Comparison of ENCODE assay signal across 9 mouse cellular contexts in genomic region chr8:125935649-125936048, GRCm38 (mm10). TPM values are rescaled to one million over a fixed set of nuclear protein-coding genes. Genes with fewer than 3 reads are reported as not detected.
DNase-seq lines count a peak whose midpoint lies in the region; ATAC-seq and TF ChIP-seq lines count a peak whose summit lies in the region.
"Had no signal": no experiment of that assay in that cellular context is flagged by ENCODE, and none has a peak within 500 bp of the region (broad histone marks: within the 10 kb centered on the region; RNA-seq: fewer than 3 reads in every experiment).

No protein-coding gene starts in this region.

- no peak for ATAC-seq in forebrain, embryonic 14.5 days
- ATAC-seq in forebrain, embryonic 12.5 days (ENCODE audit: low FRiP score), result no peak
- ATAC-seq in liver, postnatal 0 days, result no peak

- DNase-seq in forebrain, embryonic 14.5 days (ENCODE audit: low spot score), result peak; percentile 76
- peak in 1 of 2 experiments; percentile 35 for DNase-seq in spleen, adult 2 months (ENCODE audit: low read depth in 1 of 2, low spot score in 2 of 2)
- no peak for DNase-seq in spleen, adult 12 weeks (ENCODE audit: low spot score)
- peak; percentile 82 to 86 for DNase-seq in cerebellum, postnatal 36 days
- peak; percentile 76 for DNase-seq in kidney, adult 9 months
- peak; percentile 61 for DNase-seq in liver, postnatal 0 days
- peak; percentile 70 for DNase-seq in right cerebral cortex, postnatal 4 days

- H3K9ac ChIP-seq in forebrain, embryonic 14.5 days (ENCODE audit: low read length), result no peak overlapping the region
- H3K9ac ChIP-seq in forebrain, embryonic 12.5 days, result no peak overlapping the region
- no peak overlapping the region for H3K9ac ChIP-seq in liver, postnatal 0 days (replicated peaks)
- H3K9ac ChIP-seq: hindbrain, embryonic 15.5 days had no signal

- no peak for TF ChIP-seq EP300 in liver, postnatal 0 days (IDR thresholded peaks at IDR 0.05; ENCODE audit: low read depth)

- H3K4me2 ChIP-seq in forebrain, embryonic 14.5 days (ENCODE audit: low read length), result no peak overlapping the region
- H3K4me2 ChIP-seq in forebrain, embryonic 12.5 days, result no peak overlapping the region
- no peak overlapping the region for H3K4me2 ChIP-seq in liver, postnatal 0 days (ENCODE audit: low read depth, low read length)
- H3K4me2 ChIP-seq: hindbrain, embryonic 15.5 days had no signal

- H3K4me3 ChIP-seq in forebrain, embryonic 14.5 days (ENCODE audit: low read depth, low read length), result no peak overlapping the region
- no peak overlapping the region for H3K4me3 ChIP-seq in forebrain, embryonic 12.5 days (replicated peaks)
- no peak overlapping the region for H3K4me3 ChIP-seq in spleen, adult 2 months (ENCODE audit: extremely low read depth, insufficient read depth, insufficient read length)
- no peak overlapping the region for H3K4me3 ChIP-seq in liver, postnatal 0 days (ENCODE audit: low read depth, low read length)
- H3K4me3 ChIP-seq: hindbrain, embryonic 15.5 days had no signal

- TF ChIP-seq POLR2A in spleen, adult 2 months (IDR thresholded peaks at IDR 0.05; ENCODE audit: low read depth, low read length), result no peak

- no peak overlapping the region for H3K27ac ChIP-seq in forebrain, embryonic 14.5 days (ENCODE audit: low read depth, low read length)
- no peak overlapping the region for H3K27ac ChIP-seq in forebrain, embryonic 12.5 days
- no peak overlapping the region for H3K27ac ChIP-seq in spleen, adult 2 months (ENCODE audit: insufficient read depth, low read length)
- no peak overlapping the region for H3K27ac ChIP-seq in liver, postnatal 0 days (ENCODE audit: low read depth)
- H3K27ac ChIP-seq: hindbrain, embryonic 15.5 days had no signal

- no peaks in the 10 kb centered on the region for H3K4me1 ChIP-seq in forebrain, embryonic 14.5 days (ENCODE audit: control insufficient read depth, insufficient read depth, low read length)
- H3K4me1 ChIP-seq in forebrain, embryonic 12.5 days, result no peaks in the 10 kb centered on the region
- no peaks in the 10 kb centered on the region for H3K4me1 ChIP-seq in spleen, adult 2 months (ENCODE audit: control insufficient read depth, insufficient read depth, insufficient read length)
- peaks cover 3% of the 10 kb centered on the region; the same call in 1 of the 2 replicates for H3K4me1 ChIP-seq in liver, postnatal 0 days (ENCODE audit: insufficient read depth)
- H3K4me1 ChIP-seq: hindbrain, embryonic 15.5 days had no signal

- no peaks in the 10 kb centered on the region for H3K36me3 ChIP-seq in forebrain, embryonic 14.5 days (ENCODE audit: control insufficient read depth, insufficient read depth, low read length)
- H3K36me3 ChIP-seq in forebrain, embryonic 12.5 days (replicated peaks), result no peaks in the 10 kb centered on the region
- H3K36me3 ChIP-seq in spleen, adult 2 months (ENCODE audit: control insufficient read depth, insufficient read depth, low read length), result no peaks in the 10 kb centered on the region
- 0 out of 2 replicates have a peak, but pooled peaks cover 2% of the 10 kb centered on the region for H3K36me3 ChIP-seq in liver, postnatal 0 days (replicated peaks; ENCODE audit: insufficient read depth, low read length)
- H3K36me3 ChIP-seq: hindbrain, embryonic 15.5 days had no signal

- H3K9me3 ChIP-seq in forebrain, embryonic 14.5 days (replicated peaks; ENCODE audit: control insufficient read depth, low read length), result no peaks in the 10 kb centered on the region
- H3K9me3 ChIP-seq in forebrain, embryonic 12.5 days, result no peaks in the 10 kb centered on the region
- no peaks in the 10 kb centered on the region for H3K9me3 ChIP-seq in liver, postnatal 0 days (ENCODE audit: low read length)
- H3K9me3 ChIP-seq: hindbrain, embryonic 15.5 days had no signal

- TF ChIP-seq CTCF in spleen, adult 2 months (IDR thresholded peaks at IDR 0.05; ENCODE audit: extremely low read depth, insufficient read depth, insufficient read length, insufficient replicate concordance), result peak; percentile 54; the same call in 1 of the 2 replicates
- peak; percentile 78 for TF ChIP-seq CTCF in liver, postnatal 0 days (IDR thresholded peaks at IDR 0.05; ENCODE audit: low read depth)

- WGBS in forebrain, embryonic 14.5 days, result 50% methylated on average over 9 of the region's 9 CpGs
- 49% methylated on average over 9 of the region's 9 CpGs for WGBS in forebrain, embryonic 12.5 days
- 40% methylated on average over 9 of the region's 9 CpGs for WGBS in spleen, adult 2 months
- WGBS in liver, postnatal 0 days (ENCODE audit: insufficient replicate concordance), result 40% methylated on average over 9 of the region's 9 CpGs

- no peaks in the 10 kb centered on the region for H3K27me3 ChIP-seq in forebrain, embryonic 14.5 days (replicated peaks; ENCODE audit: control insufficient read depth, insufficient read depth, low read length)
- no peaks in the 10 kb centered on the region for H3K27me3 ChIP-seq in forebrain, embryonic 12.5 days
- H3K27me3 ChIP-seq in spleen, adult 2 months (ENCODE audit: control insufficient read depth, insufficient read depth, low read length), result no peaks in the 10 kb centered on the region
- H3K27me3 ChIP-seq in liver, postnatal 0 days (ENCODE audit: insufficient read depth, low read length), result no peaks in the 10 kb centered on the region
- H3K27me3 ChIP-seq: hindbrain, embryonic 15.5 days had no signal

RNA-seq across cellular contexts. Expression of gene Map3k21, which starts 25.4 kb away (rescaled TPM):
- 0.17 and 0.35 TPM in 2 replicates for polyA plus RNA-seq in forebrain, embryonic 14.5 days (2014; fragmentation: Nextera tagmentation; extraction: Ambion mirVana)
- 0.08 TPM in 2 replicates for polyA plus RNA-seq in forebrain, embryonic 12.5 days (2016; fragmentation: Nextera tagmentation; extraction: Ambion mirVana)
- polyA plus RNA-seq in spleen, adult 2 months (2012; rRNA removed), result 0.02 and 0.06 TPM in 2 replicates
- 0.39 and 0.56 TPM in 2 replicates for polyA plus RNA-seq in liver, postnatal 0 days (2015; fragmentation: Nextera tagmentation; extraction: Ambion mirVana)

RNA-seq across cellular contexts. Expression of gene Pcnx2, which starts 37.5 kb away (rescaled TPM):
- polyA plus RNA-seq in forebrain, embryonic 14.5 days (2014; fragmentation: Nextera tagmentation; extraction: Ambion mirVana), result 2.6 and 3.5 TPM in 2 replicates
- 1.3 TPM in 2 replicates for polyA plus RNA-seq in forebrain, embryonic 12.5 days (2016; fragmentation: Nextera tagmentation; extraction: Ambion mirVana)
- polyA plus RNA-seq in spleen, adult 2 months (2012; rRNA removed), result 0.20 and 0.36 TPM in 2 replicates
- polyA plus RNA-seq in liver, postnatal 0 days (2015; fragmentation: Nextera tagmentation; extraction: Ambion mirVana), result 0.04 and 0.05 TPM in 2 replicates

RNA-seq across cellular contexts. Expression of gene Kcnk1, which starts 59.3 kb away (rescaled TPM):
- 11.9 and 16.1 TPM in 2 replicates for polyA plus RNA-seq in forebrain, embryonic 14.5 days (2014; fragmentation: Nextera tagmentation; extraction: Ambion mirVana)
- 6.2 and 6.5 TPM in 2 replicates for polyA plus RNA-seq in forebrain, embryonic 12.5 days (2016; fragmentation: Nextera tagmentation; extraction: Ambion mirVana)
- polyA plus RNA-seq in spleen, adult 2 months (2012; rRNA removed), result 0.85 and 1.0 TPM in 2 replicates
- 0.33 and 0.39 TPM in 2 replicates for polyA plus RNA-seq in liver, postnatal 0 days (2015; fragmentation: Nextera tagmentation; extraction: Ambion mirVana)
